Mouse (Mus musculus): Measurements from ENCODE around the gene Abcg1. TPM values are rescaled to one million over a fixed set of nuclear protein-coding genes. Genes with fewer than 3 reads are reported as not detected.

Abcg1 gene
- polyA plus RNA-seq (2016; fragmentation: Nextera tagmentation; extraction: Ambion mirVana): 5.4 and 5.5 TPM in 2 replicates

DNA sequence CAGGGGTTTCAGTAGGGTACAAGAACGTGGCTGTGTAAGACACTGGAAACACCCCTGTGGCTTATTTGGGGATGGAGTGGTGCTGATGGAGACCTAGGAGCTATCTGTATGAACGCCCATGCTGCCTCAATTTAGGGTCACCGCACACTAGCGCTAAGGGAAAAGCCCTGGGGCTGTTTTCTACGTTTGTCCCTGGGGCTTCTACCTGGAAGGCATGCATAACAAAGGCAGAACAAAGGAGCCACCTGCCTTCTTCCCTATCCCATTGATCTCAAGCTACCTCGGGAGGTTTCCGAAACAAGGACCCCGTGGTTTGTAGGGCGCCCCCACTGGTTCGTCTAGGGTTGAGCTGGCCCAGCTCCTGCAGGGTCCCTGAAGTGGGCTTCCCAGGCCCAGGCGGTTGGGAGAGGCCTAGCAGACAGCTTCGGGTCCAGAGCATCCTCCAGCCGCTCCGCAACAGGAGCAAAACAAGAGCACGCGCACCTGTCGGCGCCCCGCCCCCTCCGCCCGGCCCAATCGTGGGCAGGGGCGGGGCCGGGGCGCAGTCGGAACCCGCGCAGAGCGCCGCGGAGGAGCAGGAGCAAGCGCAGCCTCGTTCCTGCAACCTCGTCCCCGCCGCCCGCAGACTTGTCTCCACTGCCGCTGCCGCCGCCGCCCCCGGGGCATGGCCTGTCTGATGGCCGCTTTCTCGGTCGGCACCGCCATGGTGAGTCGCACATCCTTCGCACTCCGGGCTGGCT, at the start of gene Abcg1:
Gene Abcg1, plus strand, starts transcription at position 525 of the 740 bp plus-strand sequence.
- Histone ChIP-seq H3K4me3 (peak within 1 kb of the TSS; percentile 58), H3K27ac (peak within 1 kb of the TSS; percentile 1; the same call in 1 of the 2 replicates), H3K4me1 (peaks cover 54% of the 10 kb centered on the region), H3K4me2 (peak within 1 kb of the TSS; percentile 86), H3K27me3 (replicated peaks) (peaks cover 50% of the 10 kb centered on the region), H3K9ac (peak within 1 kb of the TSS; percentile 57), H3K9me3 (replicated peaks) (peaks cover 10% of the 10 kb centered on the region), H3K36me3 (no peaks in the 10 kb centered on the region)
- peak; percentile 69 for ATAC-seq
- WGBS (ENCODE audit: insufficient replicate concordance): 2% methylated on average over 49 of the region's 49 CpGs

DNA sequence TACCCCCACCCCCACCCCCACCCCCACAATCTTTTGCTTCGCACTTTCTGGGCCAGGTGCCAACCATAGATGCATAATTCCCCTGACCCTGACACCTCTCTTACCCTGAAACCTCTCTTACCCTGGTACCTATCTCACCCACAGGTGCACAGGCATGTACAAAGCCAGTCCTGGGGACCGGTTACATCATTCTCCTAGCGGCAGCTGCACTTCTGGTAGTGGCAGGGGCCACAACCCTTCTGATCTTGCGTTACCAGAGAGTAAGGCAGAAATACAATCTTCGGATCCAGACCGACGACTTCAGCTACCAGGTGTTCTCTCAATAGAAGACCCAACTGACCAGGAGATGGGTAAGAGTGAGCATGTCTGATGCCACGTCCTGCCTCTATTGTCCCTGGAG, 49.1 kb upstream of the Abcg1 start:
- WGBS (ENCODE audit: insufficient replicate concordance): 66% methylated on average over 8 of the region's 8 CpGs
- peaks cover 4% of the 10 kb centered on the region; the same call in 1 of the 2 replicates for H3K4me1 ChIP-seq
- no peaks in the 10 kb centered on the region for H3K36me3 ChIP-seq
- H3K4me2 ChIP-seq: no peak overlapping the region
- no peak for ATAC-seq
- H3K27me3 ChIP-seq (replicated peaks): peaks cover 10% of the 10 kb centered on the region; the same call in 1 of the 2 replicates
- no peak overlapping the region for H3K4me3 ChIP-seq
- no peak overlapping the region for H3K27ac ChIP-seq
- no peak overlapping the region for H3K9ac ChIP-seq
- no peaks in the 10 kb centered on the region for H3K9me3 ChIP-seq (replicated peaks)

GRCm38 (mm10) chr17:31011551-31012394, 45.7 kb upstream of the Abcg1 start:
- Histone ChIP-seq H3K36me3 (no peaks in the 10 kb centered on the region), H3K4me2 (0 out of 2 replicates have a peak overlapping the region, but pooled peaks have one; percentile 10), H3K27ac (no peak overlapping the region), H3K9me3 (replicated peaks) (no peaks in the 10 kb centered on the region), H3K4me1 (peaks cover 4% of the 10 kb centered on the region; the same call in 1 of the 2 replicates), H3K4me3 (no peak overlapping the region), H3K9ac (no peak overlapping the region), H3K27me3 (replicated peaks) (peaks cover 17% of the 10 kb centered on the region; the same call in 1 of the 2 replicates)
- 23% methylated on average over 9 of the region's 9 CpGs for WGBS (ENCODE audit: insufficient replicate concordance)
- ATAC-seq: no peak

DNA sequence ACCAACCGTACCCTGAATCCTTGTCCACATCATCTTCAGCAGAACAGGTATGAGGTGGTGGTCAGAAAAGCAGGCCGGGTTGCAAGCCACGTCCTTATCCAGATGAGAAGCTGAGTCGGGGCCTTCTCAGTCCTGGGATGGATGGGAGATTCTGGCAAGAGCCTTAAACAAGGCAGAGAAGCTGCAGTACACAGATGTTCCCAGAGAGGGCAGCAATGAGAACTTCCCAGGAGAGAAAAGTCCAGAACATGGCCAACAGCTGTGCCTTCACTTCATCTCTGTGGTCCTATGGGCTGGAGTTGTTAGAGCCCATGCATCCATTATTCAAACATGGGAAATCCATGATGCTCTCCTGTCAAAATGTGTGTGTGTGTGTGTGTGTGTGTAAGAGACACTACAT, 39.2 kb upstream of the Abcg1 start:
- ATAC-seq: no peak
- Histone ChIP-seq H3K9ac (no peak overlapping the region), H3K9me3 (replicated peaks) (no peaks in the 10 kb centered on the region), H3K27ac (no peak overlapping the region), H3K4me3 (no peak overlapping the region), H3K4me2 (no peak overlapping the region), H3K36me3 (no peaks in the 10 kb centered on the region), H3K4me1 (no peaks in the 10 kb centered on the region), H3K27me3 (replicated peaks) (0 out of 2 replicates have a peak, but pooled peaks cover 7% of the 10 kb centered on the region)
- WGBS (ENCODE audit: insufficient replicate concordance): 48% methylated on average over 4 of the region's 4 CpGs

- no peak overlapping the region for H3K27ac ChIP-seq
- H3K9ac ChIP-seq: no peak overlapping the region
- no peak for ATAC-seq
- no peaks in the 10 kb centered on the region for H3K36me3 ChIP-seq
- 3% methylated on average over 2 of the region's 2 CpGs for WGBS (ENCODE audit: insufficient replicate concordance)
- peaks cover 7% of the 10 kb centered on the region for H3K4me1 ChIP-seq
- no peak overlapping the region for H3K4me3 ChIP-seq
- no peaks in the 10 kb centered on the region for H3K9me3 ChIP-seq (replicated peaks)
- no peaks in the 10 kb centered on the region for H3K27me3 ChIP-seq (replicated peaks)
- no peak overlapping the region for H3K4me2 ChIP-seq
These were observed 38.0 kb upstream of the Abcg1 start for GRCm38 (mm10) chr17:31019505-31019904.

DNA sequence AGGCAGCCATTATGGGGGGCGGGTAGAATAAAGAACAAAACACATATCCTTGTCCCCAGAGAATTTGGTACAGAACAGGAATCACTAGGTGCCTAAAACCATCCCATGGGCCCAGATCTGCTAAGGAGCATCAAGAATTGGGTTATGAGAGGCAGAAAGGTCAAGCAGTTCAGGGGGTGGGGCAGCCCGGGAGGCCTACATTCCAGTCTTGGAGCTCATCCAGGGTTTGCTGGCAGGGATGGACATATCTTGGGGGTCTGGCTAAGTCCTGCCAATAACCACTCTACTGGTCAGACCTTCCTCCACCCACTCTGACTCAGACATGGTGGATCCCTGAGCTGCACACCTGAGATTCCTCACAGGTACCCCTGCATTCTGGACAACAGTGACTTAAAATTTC, 37.4 kb upstream of the Abcg1 start:
- H3K27ac ChIP-seq: no peak overlapping the region
- H3K9ac ChIP-seq: no peak overlapping the region
- peaks cover 9% of the 10 kb centered on the region for H3K4me1 ChIP-seq
- 74% methylated on average over 2 of the region's 2 CpGs for WGBS (ENCODE audit: insufficient replicate concordance)
- H3K27me3 ChIP-seq (replicated peaks): no peaks in the 10 kb centered on the region
- no peak overlapping the region for H3K4me3 ChIP-seq
- H3K9me3 ChIP-seq (replicated peaks): no peaks in the 10 kb centered on the region
- H3K36me3 ChIP-seq: no peaks in the 10 kb centered on the region
- no peak for ATAC-seq
- H3K4me2 ChIP-seq: no peak overlapping the region

DNA sequence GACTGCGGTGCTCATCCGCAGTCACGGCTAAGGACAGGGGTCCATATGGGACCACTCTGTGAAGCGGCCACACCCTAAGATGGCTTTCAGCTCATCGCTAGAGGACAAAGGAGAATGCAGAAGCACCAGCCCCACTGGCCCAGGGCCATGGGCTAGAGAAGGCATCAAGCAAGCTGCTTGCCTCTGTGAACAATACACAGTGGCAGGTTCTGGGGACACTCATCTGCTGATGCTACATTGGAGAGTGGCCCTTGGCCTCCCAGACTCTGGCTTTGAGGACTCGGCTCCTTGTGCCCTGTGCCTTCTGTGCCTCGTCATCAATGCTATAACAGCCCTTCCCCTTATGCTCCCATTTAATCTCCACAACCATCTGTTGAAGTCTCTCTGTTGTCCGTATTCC, 36.2 kb upstream of the Abcg1 start:
- 70% methylated on average over 8 of the region's 8 CpGs for WGBS (ENCODE audit: insufficient replicate concordance)

GRCm38 (mm10) chr17:31024125-31024781, 33.2 kb upstream of the Abcg1 start:
- no peaks in the 10 kb centered on the region for H3K9me3 ChIP-seq (replicated peaks)
- WGBS (ENCODE audit: insufficient replicate concordance): 40% methylated on average over 7 of the region's 7 CpGs
- no peak overlapping the region for H3K4me2 ChIP-seq
- H3K4me1 ChIP-seq: peaks cover 9% of the 10 kb centered on the region
- ATAC-seq: no peak
- H3K27ac ChIP-seq: no peak overlapping the region
- no peaks in the 10 kb centered on the region for H3K36me3 ChIP-seq
- no peak overlapping the region for H3K9ac ChIP-seq
- H3K27me3 ChIP-seq (replicated peaks): no peaks in the 10 kb centered on the region
- H3K4me3 ChIP-seq: no peak overlapping the region

More for the DNA sequence above, 36.2 kb upstream of the Abcg1 start:
- no peak for ATAC-seq
- Histone ChIP-seq H3K4me2 (no peak overlapping the region), H3K9ac (no peak overlapping the region), H3K36me3 (no peaks in the 10 kb centered on the region), H3K4me1 (peaks cover 9% of the 10 kb centered on the region), H3K27ac (no peak overlapping the region), H3K27me3 (replicated peaks) (no peaks in the 10 kb centered on the region), H3K9me3 (replicated peaks) (no peaks in the 10 kb centered on the region), H3K4me3 (no peak overlapping the region)

DNA sequence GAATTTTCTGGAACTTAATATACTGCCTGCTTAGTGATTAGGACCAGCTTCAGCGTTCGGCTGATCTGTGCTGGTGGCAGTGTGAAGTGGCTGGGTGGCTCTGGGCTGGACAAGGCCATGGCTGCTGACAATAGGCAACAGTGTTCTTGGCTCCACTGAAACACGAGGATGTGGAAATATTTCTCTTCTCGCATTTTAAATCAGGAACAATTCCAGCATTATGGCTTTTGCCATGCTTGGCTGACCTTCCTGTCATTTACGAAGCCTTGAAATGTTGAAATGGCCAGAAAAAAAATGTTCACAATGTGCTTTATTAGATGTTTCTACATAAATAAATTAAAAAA, 32.7 kb upstream of the Abcg1 start:
- Histone ChIP-seq H3K36me3 (no peaks in the 10 kb centered on the region), H3K9me3 (replicated peaks) (no peaks in the 10 kb centered on the region), H3K27ac (no peak overlapping the region), H3K9ac (no peak overlapping the region), H3K4me1 (peaks cover 9% of the 10 kb centered on the region), H3K4me3 (no peak overlapping the region), H3K27me3 (replicated peaks) (no peaks in the 10 kb centered on the region), H3K4me2 (no peak overlapping the region)
- ATAC-seq: no peak
- 70% methylated on average over 5 of the region's 5 CpGs for WGBS (ENCODE audit: insufficient replicate concordance)

DNA sequence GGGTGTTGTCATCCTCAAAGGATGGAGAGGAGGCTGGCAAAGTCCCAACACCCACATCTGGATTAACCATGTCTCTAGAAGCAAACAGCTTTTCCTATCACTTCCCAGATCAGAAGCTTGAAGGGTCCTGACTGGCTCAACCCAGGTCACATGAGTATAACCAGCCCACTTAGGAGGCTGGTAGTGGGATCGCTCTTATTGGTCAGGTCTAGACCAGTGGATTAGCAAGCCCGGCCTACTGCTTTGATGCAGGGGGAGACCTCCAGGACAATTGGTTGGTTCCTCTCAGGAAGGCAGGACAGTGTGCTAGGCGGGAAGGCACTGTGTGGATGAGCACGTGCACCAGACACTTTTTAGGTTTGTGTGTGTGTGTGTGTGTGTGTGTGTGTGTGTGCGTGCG, 30.5 kb upstream of the Abcg1 start:
- H3K27ac ChIP-seq: no peak overlapping the region
- H3K4me1 ChIP-seq: peaks cover 23% of the 10 kb centered on the region
- ATAC-seq: no peak
- no peak overlapping the region for H3K4me2 ChIP-seq
- H3K4me3 ChIP-seq: no peak overlapping the region
- no peaks in the 10 kb centered on the region for H3K36me3 ChIP-seq
- H3K27me3 ChIP-seq (replicated peaks): no peaks in the 10 kb centered on the region
- peaks cover under 1% of the 10 kb centered on the region; the same call in 1 of the 2 replicates for H3K9me3 ChIP-seq (replicated peaks)
- no peak overlapping the region for H3K9ac ChIP-seq
- 81% methylated on average over 6 of the region's 6 CpGs for WGBS (ENCODE audit: insufficient replicate concordance)

- ATAC-seq: no peak
- Histone ChIP-seq H3K4me3 (no peak overlapping the region), H3K27ac (no peak overlapping the region), H3K9me3 (replicated peaks) (peaks cover 3% of the 10 kb centered on the region; the same call in 1 of the 2 replicates), H3K4me1 (peaks cover 23% of the 10 kb centered on the region), H3K36me3 (no peaks in the 10 kb centered on the region), H3K4me2 (no peak overlapping the region), H3K27me3 (replicated peaks) (no peaks in the 10 kb centered on the region), H3K9ac (no peak overlapping the region)
- 78% methylated on average over 6 of the region's 6 CpGs for WGBS (ENCODE audit: insufficient replicate concordance)
These were observed 29.8 kb upstream of the Abcg1 start for GRCm38 (mm10) chr17:31027723-31028122.
